ENCODE assay signal across 20 mouse cellular contexts in genomic region chr16:31205726-31206125, GRCm38 (mm10). TPM values are rescaled to one million over a fixed set of nuclear protein-coding genes. Genes with fewer than 3 reads are reported as not detected.
A peak's percentile ranks its signal among the peaks of the same experiment; 100 is the strongest.
DNase-seq lines count a peak whose midpoint lies in the region; ATAC-seq lines count a peak whose summit lies in the region.
"Had no signal": no experiment of that assay in that cellular context is flagged by ENCODE, and none has a peak within 500 bp of the region (broad histone marks: within the 10 kb centered on the region; RNA-seq: fewer than 3 reads in every experiment).

No protein-coding gene starts in this region.

- peak; percentile 12 for DNase-seq in CD4-positive, CD25-positive, alpha-beta regulatory T cell, adult 2 months (ENCODE audit: low read depth, low spot score)
- DNase-seq in thymus, postnatal 4 days: peak; percentile 1
- DNase-seq in thymus, adult 18-20 months: no peak
- DNase-seq in natural killer cell, adult 2 months (ENCODE audit: low spot score in 2 of 2): peak; percentile 55 to 72
- no peak for DNase-seq in embryo, embryonic 10 days (ENCODE audit: low spot score)
- DNase-seq: adrenal gland, adult 2 months; adrenal gland, postnatal 14 days; B cell, adult 2 months; cerebellum, adult 11 months; cerebellum, adult 9-11 months; embryo, embryonic 11 days; gastrocnemius, postnatal 10 days; gastrocnemius, postnatal 36 days; heart, adult 2 months had no signal

- ATAC-seq in CD4-positive, CD25-positive, alpha-beta regulatory T cell, adult 4 months: no peak
- ATAC-seq: forebrain, embryonic 13.5 days; forebrain, embryonic 16.5 days; hindbrain, embryonic 16.5 days; inflammation-experienced regulatory T-cells, adult 6 months; intestine, embryonic 16.5 days had no signal

RNA-seq across cellular contexts. Expression of gene Acap2, which starts 4.7 kb away (rescaled TPM):
- polyA plus RNA-seq in CD4-positive, CD25-positive, alpha-beta regulatory T cell, adult 4 months (2017; shearing (Covaris generic)): 10 to 100 TPM; 11.1 to 13.0 TPM

Comparison
In these comparisons a context has a peak if more than half of its experiments do, and no peak if none do; other contexts are left out.
1. DNase-seq: peak in CD4-positive, CD25-positive, alpha-beta regulatory T cell, adult 2 months (single experiment), thymus, postnatal 4 days (single experiment) and natural killer cell, adult 2 months (2 of 2); none in thymus, adult 18-20 months (0 of 2) and embryo, embryonic 10 days (single experiment).